Mouse (Mus musculus) NIH3T3 (cell line): ENCODE data around the gene Hist2h3b.

Experiments used
- DNase-seq: peaks from one replicate; pipeline ENCODE4 v3.0.0-alpha.2; 2012; ENCODE audit warnings: low read depth

The Hist2h3b gene

GRCm38 (mm10) chr3:96299562-96299961, 31.1 kb downstream of the Hist2h3b start:
- no peak for DNase-seq

- no peak for DNase-seq
Measured at GRCm38 (mm10) chr3:96300706-96301529, 32.5 kb downstream of the Hist2h3b start.

GRCm38 (mm10) chr3:96302076-96302475, 33.6 kb downstream of the Hist2h3b start:
- DNase-seq, result no peak

- no peak for DNase-seq
Measured at GRCm38 (mm10) chr3:96306506-96306905, 38.1 kb downstream of the Hist2h3b start.

- no peak for DNase-seq
Measured at GRCm38 (mm10) chr3:96309441-96309840, 41.0 kb downstream of the Hist2h3b start.

- peak; percentile 70 for DNase-seq
Measured at GRCm38 (mm10) chr3:96312341-96313098, 44.1 kb downstream of the Hist2h3b start.
